Mouse (Mus musculus): Measurements from ENCODE around the gene Tcaf2.

Gene Tcaf2

GRCm38 (mm10) chr6:42644912-42645549 lies at the start of gene Tcaf2:
Tcaf2 (minus strand) TSS chr6:42645254.
- DNase-seq, result peak; percentile 94

- peak; percentile 90 for DNase-seq
Measured at GRCm38 (mm10) chr6:42692517-42693190, 47.6 kb upstream of the Tcaf2 start.

- DNase-seq, result peak; percentile 94
Measured at GRCm38 (mm10) chr6:42692154-42692516, 47.1 kb upstream of the Tcaf2 start.

- DNase-seq, result no peak
Measured at GRCm38 (mm10) chr6:42689761-42690160, 44.7 kb upstream of the Tcaf2 start.

GRCm38 (mm10) chr6:42687907-42688306 lies 42.9 kb upstream of the Tcaf2 start:
- no peak for DNase-seq

GRCm38 (mm10) chr6:42680077-42680476 lies 35.0 kb upstream of the Tcaf2 start:
- no peak for DNase-seq

GRCm38 (mm10) chr6:42676011-42676410 lies 31.0 kb upstream of the Tcaf2 start:
- no peak for DNase-seq

GRCm38 (mm10) chr6:42671767-42672166 lies 26.7 kb upstream of the Tcaf2 start:
- no peak for DNase-seq

GRCm38 (mm10) chr6:42667722-42668121 lies 22.7 kb upstream of the Tcaf2 start:
- DNase-seq, result no peak

GRCm38 (mm10) chr6:42661739-42662138 lies 16.7 kb upstream of the Tcaf2 start:
- DNase-seq, result no peak

- DNase-seq, result no peak
Measured at GRCm38 (mm10) chr6:42634393-42634792, 10.7 kb downstream of the Tcaf2 start.

- no peak for DNase-seq
Measured at GRCm38 (mm10) chr6:42631395-42631794, 13.7 kb downstream of the Tcaf2 start.

GRCm38 (mm10) chr6:42616904-42617303 lies 28.1 kb downstream of the Tcaf2 start:
- no peak for DNase-seq

- no peak for DNase-seq
Measured at GRCm38 (mm10) chr6:42612218-42612617, 32.8 kb downstream of the Tcaf2 start.

GRCm38 (mm10) chr6:42610954-42611522 lies 34.0 kb downstream of the Tcaf2 start:
- DNase-seq, result no peak

- DNase-seq, result no peak
Measured at GRCm38 (mm10) chr6:42597592-42597991, 47.5 kb downstream of the Tcaf2 start, which contains the start of gene Tcaf3. Tcaf3 (minus strand) TSS chr6:42597692.

- no peak for DNase-seq
Measured at GRCm38 (mm10) chr6:42593138-42593882, 51.7 kb downstream of the Tcaf2 start.

- no peak for DNase-seq
Measured at GRCm38 (mm10) chr6:42586569-42586968, 58.5 kb downstream of the Tcaf2 start.

GRCm38 (mm10) chr6:42583488-42583872 lies 61.6 kb downstream of the Tcaf2 start:
- DNase-seq, result peak; percentile 82

- DNase-seq, result no peak
Measured at GRCm38 (mm10) chr6:42582741-42583487, 62.1 kb downstream of the Tcaf2 start.

- DNase-seq, result no peak
Measured at GRCm38 (mm10) chr6:42578678-42579077, 66.4 kb downstream of the Tcaf2 start.

- no peak for DNase-seq
Measured at GRCm38 (mm10) chr6:42577433-42577832, 67.6 kb downstream of the Tcaf2 start.

Data from kidney, postnatal 10 days (tissue).